Mouse (Mus musculus) ZHBTc4 (cell line): ENCODE results near the gene Parp9.
"Not testable (repeated sequence)": the region's sequence is repeated elsewhere in the genome, so short reads cannot be mapped to it uniquely, and the experiment has no call there.

Source experiments
- DNase-seq: peaks from one replicate; pipeline ENCODE4 v3.0.0-alpha.2; 2011; ENCODE audit warnings: low read depth, low spot score

Gene Parp9

DNA sequence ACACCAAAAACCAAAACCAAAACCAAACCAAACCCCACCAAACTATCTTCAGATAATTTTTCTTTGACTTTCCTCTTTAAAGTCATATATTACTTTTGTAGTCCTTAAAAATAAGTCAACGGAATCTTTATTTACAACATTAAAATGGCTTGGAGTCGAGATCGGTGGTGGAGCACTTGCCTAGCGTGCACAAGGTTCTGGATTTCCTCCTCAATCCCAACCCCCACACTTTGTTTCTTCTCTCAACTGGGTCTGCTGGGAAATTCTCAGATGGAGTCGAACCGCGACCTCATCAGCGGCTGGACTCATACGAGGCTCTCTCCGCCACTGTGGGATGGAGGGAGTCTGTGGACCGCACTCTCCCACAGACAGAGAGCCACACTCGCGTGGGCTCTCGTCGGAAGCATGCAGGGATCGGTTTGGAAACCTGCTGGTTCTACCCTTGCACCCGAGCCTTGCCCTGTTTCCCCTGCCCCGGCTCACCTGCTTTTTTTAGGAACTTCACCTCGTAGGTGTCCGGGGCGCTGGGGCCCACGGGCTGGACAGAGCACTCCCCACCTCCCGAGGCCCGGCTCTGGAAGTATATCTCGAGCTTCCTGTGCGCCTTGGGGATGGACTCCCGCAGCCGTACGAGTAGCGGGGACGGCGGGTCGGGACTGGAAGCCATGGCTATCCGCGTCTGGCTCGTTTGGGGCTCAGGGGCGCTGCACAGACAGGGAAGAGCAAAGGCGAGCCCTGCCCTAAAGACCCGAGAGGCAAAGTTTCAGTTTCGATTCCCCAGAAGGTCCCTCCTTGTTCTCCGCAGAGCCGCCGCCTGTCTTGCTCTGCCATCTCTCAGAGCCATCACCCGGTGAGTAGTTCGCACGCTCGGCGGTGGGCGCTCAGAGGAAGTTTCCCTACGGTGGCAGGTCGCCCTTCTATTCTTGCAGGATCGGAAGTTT is at the start of gene Parp9, which contains the start of gene Dtx3l:
Gene Parp9, plus strand, starts transcription at position 260 of the 941 bp plus-strand sequence.
Gene Dtx3l, minus strand, starts transcription at position 941 of the 941 bp plus-strand sequence.
- DNase-seq: peak; percentile 57

DNA sequence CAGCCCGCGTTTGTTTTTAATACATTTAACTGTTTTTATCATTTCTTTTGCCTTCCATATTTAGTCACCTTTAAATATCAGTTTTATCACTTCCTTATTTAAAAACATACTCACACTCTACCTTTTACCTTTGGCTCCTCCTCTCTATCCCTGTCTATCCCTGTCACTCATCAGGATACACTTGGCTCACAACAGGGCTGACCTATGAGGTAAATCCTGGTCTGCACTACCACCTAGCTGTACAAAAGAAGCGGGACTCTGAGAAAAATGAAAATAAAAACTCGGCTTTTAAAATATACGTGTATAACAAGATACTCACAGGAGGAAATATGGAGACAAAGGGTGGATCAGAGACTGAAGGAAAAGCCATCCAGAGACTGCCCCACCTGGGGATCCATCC is 49.4 kb upstream of the Parp9 start:
- DNase-seq: no peak

DNA sequence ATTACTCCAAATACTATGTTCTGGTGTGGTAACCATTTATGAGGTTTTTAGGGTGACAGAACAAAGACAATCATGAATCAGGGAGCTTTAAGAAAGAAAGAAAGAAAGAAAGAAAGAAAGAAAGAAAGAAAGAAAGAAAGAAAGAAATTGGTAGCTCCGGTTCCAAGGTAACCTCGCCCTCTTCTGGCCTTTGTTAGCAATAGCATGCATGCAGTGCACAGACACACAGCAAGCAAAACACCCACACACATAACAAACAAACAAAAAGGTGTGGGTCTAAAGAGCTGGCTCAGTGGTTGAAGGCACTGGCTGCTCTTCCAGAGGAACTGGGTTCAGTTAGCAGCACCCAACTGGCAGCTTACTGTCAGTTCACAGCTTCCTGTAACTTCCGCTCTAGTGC is 47.6 kb upstream of the Parp9 start:
- DNase-seq: peak; percentile 46

DNA sequence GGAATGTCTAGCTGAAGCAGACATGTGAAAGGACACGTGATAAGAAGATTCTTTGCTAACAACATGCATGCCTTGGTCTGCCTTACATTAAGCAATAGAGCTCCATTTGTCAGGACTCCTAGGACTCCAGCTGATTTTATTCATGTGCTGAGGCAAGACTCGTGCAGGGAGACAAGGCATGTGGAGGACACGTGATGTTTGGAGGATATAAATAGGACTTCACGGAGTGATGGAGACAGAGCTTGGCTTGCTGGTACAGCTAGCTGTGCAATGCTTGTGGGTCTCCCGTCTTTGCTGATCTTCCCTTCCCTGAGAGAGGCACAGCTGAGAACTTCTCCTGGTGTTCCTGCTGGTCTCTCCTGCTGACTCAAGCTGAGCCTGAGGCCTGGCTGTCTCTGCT is 46.7 kb upstream of the Parp9 start:
- DNase-seq: not testable (repeated sequence)

DNA sequence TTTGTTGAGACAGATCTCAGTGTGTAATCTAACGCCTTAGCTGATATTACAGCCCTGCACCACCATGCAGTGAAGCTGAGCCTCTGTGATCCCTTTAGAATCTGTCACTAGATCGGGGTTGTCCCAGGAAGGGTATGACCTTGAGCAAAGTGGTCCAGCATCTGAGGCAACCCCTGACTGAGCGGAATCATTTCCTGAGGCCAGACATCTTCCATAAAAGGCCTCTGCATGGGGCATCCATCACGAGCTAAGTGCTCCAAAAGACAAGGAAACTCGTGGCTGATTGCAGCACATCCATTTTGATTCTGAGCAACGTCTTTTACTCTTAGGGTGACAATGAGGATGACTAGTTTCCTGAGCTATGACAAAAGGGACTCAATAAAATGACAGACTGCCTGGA is 43.3 kb upstream of the Parp9 start:
- peak; percentile 32 for DNase-seq

DNA sequence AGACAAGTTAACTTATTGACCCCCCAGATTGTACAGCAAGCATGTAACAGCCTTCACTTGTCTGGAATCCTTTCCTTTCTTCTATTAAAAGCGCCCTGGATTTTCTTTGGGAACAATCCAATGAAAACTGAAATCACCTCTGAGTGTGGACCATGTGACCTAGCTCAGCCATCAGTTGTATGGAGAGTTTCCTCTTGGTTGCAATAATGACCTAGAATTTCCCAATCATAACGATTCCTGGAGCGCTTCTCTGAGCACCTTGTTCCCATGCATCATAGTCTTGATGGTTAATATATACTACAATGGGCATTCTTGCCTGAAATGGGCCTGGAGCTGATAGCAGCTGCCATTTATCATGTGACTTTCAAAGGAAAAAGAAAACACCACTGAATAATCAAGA is 37.7 kb upstream of the Parp9 start:
- DNase-seq: no peak

DNA sequence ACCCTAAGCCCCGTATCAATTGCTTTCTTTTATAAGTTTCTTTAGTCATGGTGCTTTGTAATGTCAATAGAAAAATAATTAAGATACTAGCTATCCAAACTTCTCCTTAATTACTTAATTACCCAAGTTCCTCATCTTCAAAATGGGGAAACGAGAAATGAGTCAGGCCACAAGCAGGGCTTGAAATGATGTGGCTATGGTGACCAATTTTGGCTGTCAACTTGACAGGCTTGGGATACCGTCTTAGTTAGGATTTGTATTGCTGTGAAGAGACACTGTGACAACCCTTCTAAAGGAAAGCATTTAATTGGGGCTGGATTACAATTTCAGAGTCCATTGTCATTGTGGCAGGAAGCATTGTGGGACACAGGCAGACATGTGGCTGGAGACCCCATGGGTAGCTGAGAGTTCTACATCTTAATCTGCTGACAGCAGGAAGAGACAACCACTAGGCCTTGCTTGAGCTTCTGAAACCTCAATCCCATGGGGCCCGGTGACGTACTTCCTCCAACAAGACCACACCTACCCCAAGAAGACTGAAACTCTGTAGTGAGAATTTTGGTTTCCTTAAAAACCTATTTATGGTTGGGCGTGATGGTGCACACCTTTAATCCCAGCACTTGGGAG is 35.1 kb upstream of the Parp9 start:
- no peak for DNase-seq

DNA sequence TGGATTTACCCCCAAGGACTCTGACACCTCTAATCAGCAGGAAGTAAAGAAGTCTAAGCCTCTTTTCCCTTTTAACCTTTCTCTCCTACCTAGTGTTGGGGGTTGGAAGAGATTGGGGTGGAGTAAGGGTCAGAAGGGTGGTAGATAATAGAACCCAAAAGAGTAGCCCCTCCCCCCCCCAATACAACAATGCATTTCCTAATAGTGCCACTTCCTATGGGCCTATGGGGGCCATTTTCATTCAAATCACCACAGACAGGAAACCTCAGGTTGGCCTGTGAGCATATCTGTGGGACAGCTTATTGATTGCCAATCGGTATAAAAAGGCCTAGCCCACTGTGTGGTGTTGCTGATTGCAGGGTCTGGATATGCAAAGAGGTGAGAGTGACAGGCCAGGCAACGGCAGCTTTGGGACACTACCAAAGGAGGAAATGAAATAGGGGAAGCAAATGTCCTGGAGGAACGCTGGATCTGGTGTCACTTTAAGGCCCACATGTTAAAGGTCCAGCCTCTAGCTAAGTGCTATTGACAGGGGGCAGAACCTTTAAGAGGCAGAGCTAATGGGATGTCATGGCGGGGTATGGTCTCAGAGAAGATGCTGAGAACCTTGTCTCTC is 34.0 kb upstream of the Parp9 start:
- DNase-seq: peak; percentile 68

DNA sequence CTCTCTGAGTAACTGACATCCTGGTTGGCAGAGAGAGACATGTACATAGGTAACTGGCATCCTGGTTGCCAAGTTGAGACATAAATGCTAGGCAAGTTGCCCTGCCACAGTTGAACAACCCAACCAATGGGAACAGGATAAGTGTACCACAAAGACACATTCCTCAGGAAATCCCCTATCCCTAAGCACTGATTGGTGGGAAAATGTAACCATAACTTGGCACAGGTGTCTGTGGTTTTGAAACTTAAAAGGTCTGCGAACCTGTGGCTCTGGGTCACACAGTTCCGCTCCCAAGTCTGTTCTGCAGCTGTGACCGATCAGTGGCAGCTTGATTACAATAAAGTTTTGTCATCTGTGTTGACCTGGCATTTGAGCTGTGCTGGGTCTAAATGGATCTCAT is 32.9 kb upstream of the Parp9 start:
- DNase-seq: no peak

DNA sequence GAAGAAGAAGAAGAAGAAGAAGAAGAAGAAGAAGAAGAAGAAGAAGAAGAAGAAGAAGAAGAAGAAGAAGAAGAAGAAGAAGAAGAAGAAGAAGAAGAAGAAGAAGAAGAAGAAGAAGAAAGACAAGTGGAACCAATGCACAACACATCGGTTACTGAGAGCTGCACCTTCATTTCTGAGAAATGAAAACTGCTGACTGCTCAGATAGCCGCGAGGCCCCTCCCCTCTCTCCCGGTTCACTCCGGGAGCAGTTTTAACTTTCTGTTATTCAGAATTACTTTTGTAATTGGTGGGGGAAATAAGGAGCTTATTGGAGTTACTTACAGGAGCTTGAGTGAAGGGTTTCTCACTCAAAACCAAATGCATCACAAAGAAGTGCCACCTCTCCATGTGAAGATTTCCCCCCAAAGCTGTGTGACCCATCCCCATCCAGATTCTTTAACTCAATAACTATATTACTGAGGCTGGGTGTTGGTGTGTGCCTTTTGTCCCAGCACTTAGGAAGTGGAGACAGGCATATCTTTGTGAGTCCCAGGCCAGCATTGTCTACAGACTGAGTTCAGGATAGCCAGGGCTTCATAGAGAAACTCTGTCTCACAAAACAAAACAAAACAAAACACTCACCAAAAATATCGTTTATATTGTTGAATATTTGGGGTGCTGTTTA is 32.3 kb upstream of the Parp9 start:
- DNase-seq: no peak

DNA sequence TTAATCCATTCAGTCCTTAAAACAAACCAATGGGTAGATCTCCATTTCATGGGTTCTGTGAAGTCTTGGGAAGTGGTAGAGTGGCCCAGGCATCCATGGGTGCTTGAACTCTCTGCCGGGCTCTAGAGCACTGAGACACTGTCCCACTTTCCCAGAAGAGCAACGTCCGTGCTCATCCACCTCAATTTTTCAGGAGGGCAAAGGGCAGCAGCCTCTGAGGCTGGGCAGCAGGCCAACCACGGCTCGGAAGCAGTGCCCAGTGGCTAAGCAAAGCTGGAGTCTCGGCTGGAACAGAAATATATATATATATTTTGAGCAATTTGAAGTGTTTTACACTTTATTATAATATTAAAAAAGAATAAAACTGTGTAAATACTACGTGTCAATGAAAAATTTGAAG is 31.4 kb upstream of the Parp9 start:
- DNase-seq: no peak

DNA sequence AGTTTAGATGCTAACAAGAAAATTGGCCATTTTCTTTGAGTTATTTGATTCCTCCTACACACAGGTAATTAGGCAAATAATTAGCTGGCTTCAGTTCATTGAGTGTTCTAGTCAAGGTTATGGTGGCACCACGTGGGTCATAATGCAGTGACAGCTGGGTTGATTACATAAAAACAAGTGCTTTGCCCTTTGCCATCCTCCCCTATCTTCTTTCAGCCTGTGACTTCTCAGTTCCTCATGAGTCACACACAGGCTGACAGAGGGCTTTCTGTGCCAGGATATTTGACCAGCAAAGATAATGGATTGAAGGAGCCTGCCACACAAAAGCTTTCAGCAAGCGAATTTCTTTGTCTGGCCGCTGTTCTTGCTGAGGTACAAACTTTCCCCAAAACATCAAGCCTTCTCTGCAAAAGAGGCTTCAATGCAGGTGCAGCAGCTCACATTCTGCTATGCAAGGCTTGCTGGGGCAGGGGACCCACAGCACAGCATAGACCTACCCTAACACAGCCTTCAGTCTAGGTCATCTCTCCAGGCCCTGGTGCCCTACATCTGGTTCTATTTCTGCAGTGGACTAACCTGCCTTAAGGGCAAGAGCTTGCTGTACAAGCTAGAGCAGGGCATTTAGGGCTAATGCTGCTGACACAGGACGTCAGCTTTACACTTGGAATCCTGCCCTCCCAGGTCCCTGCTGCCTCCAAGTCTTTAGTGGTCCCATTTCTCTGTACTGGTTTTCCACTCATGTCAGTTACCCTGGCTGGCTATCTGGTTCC is 30.7 kb upstream of the Parp9 start:
- DNase-seq: no peak

DNA sequence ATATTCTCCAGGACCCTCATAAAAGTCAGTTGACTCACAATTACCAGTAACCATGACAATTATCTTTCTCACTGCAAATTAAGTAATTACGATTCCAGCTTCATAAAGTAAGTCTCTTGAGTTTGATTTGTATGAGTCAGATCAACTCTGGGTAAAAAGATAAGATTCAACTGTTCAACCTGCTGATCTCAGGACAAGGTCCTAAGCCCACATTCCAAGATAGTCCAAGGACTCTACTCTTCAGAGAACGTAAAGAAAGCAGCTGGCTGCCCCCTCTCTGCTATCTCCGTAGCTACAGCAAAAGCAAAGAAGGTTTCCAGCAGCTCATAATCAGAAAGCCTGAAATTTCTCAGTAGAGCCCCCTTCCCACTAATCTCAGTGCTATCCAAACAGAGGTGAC is 26.8 kb upstream of the Parp9 start:
- DNase-seq: no peak

DNA sequence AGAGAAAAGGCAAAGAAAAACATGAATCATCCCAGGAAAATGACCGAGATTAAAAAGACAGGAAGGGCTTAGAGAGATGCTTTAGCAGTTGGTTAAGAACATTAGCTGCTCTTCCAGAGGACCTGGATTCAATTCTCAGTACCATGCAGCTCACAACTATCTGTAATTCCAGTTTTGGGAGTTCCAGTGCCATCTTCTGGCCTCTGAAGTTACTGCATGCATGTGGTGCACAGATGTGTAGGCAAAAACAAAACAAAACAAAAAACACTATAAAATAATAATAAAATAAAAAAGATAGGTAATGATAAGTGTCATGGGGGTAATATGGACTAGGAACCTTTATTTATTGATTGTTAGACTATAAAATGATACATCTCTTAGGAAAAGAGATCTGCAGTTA is 24.7 kb upstream of the Parp9 start:
- peak; percentile 66 for DNase-seq

DNA sequence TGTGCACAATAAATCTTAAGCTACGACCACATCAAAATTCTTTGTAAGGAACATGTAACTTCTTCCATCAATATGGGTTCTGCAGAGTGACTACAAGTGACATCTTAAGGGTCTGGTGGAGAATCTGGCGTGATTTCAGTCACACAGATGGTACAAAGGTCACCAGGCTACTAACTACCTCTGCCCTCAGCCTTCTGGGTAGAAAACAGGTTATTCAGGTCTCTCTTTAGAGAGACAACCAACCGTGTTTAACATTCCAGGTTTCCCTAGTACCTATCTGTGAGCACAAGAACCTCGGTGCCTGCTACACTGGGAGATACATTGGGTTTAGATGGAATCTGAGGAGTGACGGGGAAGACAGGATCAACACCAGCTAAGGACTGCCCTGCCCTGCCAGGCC is 24.0 kb upstream of the Parp9 start:
- DNase-seq: no peak

DNA sequence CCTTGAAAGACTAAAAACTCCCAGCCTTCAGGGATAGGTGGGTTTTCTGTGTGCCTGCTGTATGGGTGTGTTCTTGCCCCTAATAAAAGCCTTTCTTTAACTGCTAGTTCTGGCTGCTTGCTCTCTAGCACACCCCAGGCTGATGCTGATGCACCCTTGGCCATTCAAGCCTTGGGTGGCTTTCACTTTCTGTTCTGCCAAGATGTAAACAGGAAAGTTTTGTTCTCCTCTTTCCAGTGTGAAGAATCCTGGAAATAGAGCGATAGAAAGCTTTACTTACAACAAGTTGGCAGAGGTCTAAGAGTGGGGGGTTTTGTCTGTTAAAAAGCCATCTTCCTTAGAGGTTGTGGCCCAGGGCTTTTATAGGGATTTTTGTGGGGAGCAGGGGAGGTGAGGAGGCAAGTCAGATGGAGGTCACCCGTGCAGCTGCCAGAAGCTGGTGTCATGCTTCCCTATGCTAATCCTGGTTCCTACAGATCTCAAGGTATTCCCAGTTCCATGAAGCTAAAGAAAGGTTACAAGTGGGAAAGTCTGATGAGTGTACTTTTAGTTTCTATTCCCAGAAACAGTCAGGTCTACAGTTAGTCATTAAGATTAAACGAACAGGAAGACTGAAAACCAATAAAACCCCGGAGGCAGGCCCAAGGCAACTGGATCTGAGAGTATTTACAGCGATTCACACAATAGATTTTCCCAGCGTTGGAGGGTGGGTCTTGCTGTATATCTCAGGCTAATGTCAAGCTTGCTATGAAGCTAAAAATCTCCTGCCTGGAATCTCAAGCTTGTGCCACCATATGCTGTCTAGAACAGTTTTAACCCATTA is 19.3 kb upstream of the Parp9 start:
- DNase-seq: no peak

DNA sequence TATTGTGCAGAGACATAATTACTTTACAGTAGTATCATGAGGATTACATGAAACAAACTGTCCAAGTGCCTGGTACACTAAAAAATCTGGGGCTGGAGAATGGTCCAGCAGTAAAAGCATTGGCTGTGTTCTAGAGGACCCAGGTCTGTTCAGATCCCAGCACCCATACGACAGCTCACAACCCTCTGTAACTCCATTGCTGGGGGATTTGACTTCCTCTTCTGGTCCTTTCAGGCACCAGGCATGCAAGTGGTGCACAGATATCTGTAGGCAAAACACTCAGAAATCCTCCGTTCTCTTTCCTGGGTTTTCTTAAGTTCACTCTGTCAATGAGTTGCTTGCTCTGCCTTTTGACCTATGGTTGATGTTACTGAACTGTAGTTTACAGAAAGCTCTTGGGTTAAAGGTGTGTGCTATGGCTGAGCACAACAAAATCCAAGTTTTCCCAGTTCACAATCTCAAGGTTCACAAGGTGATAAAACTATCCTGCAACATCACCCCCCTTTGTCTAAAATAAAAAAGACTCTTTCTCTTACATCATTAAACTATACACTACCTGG is 16.5 kb upstream of the Parp9 start:
- DNase-seq: no peak

DNA sequence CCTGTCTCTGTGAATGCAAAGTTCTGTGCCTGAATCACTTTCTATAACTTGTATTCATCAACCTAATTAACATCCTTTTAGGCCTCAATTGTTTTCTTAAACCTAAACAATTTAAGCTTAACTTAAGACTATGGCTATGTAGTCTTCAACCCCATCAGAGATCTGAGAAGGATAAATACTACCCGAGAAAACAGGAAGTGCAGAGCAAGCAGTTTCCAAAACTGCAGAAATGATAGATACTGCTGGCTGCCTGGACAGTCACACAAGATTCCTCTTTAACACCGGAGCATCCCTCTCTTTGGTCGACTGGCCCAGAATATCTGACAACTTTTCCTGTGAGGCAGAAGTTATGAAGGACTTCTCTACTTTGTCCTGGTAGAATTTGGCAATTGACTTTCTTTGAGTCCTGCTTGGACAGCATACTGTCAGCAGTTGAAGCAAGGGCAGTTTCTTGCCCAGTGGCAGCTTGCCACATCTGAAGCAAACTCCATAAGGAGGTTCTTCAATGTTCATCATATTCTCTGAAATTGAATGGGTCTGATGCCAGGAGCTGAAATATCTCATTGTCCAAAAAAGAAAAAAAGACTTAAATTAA is 15.9 kb upstream of the Parp9 start:
- no peak for DNase-seq

DNA sequence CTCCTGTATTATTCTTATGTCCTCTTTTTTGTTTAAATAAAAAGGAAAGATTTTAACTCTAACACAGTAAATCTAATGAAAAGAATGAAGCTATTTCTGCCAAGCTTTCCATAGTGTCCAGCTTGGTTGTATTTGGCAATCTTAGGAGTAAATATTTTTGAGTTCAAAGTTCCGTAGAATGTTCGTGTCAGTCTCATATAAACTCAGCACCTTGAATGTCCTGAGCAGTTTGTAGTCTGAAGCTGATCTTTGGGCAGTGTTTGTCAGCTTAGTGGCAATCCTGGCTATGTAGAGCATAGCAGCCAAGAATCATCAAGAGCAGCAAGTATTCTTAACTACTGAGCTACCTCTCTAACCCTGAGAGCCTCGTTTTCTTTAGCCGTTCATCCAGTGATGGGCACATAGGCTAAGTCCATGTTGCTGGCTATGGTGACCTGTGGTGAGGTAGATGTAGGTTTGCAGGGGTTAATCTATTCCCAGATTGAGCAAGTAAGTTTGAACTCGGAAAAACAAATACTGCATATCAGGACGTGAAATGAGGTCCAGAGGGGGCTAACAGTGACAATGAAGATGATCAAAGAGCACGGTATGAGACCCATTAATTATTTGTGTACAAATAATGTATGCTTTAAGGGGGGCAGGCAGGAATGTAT is 14.6 kb upstream of the Parp9 start:
- DNase-seq: no peak
